Mouse (Mus musculus): ENCODE measurements at regions not wholly inside any gene's neighbourhood (a gene's known extent, or its start where the extent isn't known, plus 50 kb on each side); places are given as distances from the start of the nearest gene placed in this dataset.

- no peak for TF ChIP-seq CTCF (IDR thresholded peaks at IDR 0.05 in 2 of 3, conservative IDR thresholded peaks at IDR 0.05 in 1 of 3; ENCODE audit: control insufficient read depth in 1 of 3, insufficient read depth in 1 of 3, low read depth in 2 of 3, low read length in 3 of 3, poor library complexity in 1 of 3, severe bottlenecking in 1 of 3)
- no peak for TF ChIP-seq MAX (IDR thresholded peaks at IDR 0.05; ENCODE audit: low read length)
- TF ChIP-seq EP300 (IDR thresholded peaks at IDR 0.05; ENCODE audit: low read depth in 1 of 2, low read length in 2 of 2), result no peak
Measured at GRCm38 (mm10) chrX:12834681-12835080, 72.8 kb upstream of the Med14 start.

Measured in MEL (cell line).